Mouse (Mus musculus): Measurements from ENCODE around the gene Tmem176a. TPM values are rescaled to one million over a fixed set of nuclear protein-coding genes. Genes with fewer than 3 reads are reported as not detected.
"Not testable (repeated sequence)": the region's sequence is repeated elsewhere in the genome, so short reads cannot be mapped to it uniquely, and the experiment has no call there.

Gene Tmem176a
- polyA plus RNA-seq, 1 experiment from 2014 or later, result 59.6 TPM

DNA sequence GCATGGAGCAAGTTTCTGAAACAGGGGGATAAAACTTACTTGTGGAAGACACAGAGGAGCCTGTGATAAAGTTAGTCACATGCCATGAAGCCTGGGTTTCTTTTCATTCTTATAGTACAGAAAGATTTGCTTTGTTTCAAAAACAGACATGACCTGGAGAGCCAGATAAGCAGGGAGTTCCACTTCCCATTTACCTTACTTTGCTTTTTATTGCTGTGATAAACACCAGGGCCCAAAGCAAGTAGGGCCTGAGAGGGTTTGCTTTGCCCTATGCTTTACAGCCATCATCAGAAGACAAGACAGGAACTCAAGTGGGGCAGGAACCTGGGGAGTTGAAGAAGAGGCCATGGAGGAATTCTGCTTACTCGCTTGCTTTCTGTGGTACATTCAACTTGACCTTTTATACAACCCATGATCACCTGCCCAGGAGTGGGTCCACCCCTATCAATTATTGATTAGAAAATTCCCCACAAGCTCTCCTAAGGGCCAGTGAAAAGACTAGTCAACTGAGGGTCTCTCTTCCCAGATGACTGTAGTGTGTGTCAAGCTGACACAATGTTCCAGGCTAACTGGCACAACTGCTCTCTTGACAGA, 24.5 kb downstream of the Tmem176a start:
- Histone ChIP-seq H3K27me3 (no peaks in the 10 kb centered on the region), H3K4me1 (replicated peaks) (peaks cover 7% of the 10 kb centered on the region), H3K27ac (no peak overlapping the region), H3K4me3 (no peak overlapping the region), H3K4me2 (no peak overlapping the region), H3K9ac (no peak overlapping the region), H3K9me3 (replicated peaks) (no peaks in the 10 kb centered on the region), H3K36me3 (no peaks in the 10 kb centered on the region)
- ATAC-seq (replicated peaks; ENCODE audit: insufficient number of reproducible peaks, insufficient read depth, low FRiP score, low read depth), result no peak
- 92% methylated on average over 1 of the region's 1 CpGs for WGBS

DNA sequence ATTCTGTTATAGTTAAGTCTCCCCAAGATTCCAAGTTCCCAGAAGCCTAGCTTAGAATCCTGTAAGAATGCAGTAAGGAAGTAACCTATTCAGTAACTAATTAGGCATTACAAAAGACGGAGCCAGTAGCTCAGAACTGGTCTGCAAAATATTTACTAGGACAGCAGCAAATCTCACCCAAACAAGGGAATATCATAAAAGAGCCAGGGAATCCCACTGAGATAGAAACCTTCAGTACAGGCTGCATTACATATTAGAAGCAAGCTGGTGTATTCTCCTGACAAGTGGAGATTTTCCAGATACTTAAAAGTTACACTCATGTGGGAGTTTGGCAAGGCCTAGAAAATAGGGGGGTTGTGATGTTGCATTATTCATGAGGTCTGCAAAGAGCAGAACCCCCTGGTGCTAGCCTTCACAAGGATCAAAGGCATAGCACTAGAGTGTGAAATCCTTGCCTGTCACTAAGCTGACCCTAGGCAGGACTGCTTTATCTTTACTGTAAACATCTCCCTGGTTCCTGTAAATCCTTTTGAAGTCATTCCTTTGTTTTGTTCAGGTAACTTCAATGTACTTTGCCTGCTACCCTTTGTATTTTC, 25.7 kb downstream of the Tmem176a start:
- H3K4me3 ChIP-seq; H3K36me3 ChIP-seq; H3K27me3 ChIP-seq; H3K4me2 ChIP-seq; H3K4me1 ChIP-seq (replicated peaks); ATAC-seq (replicated peaks; ENCODE audit: insufficient number of reproducible peaks, insufficient read depth, low FRiP score, low read depth); H3K9me3 ChIP-seq (replicated peaks); H3K27ac ChIP-seq; H3K9ac ChIP-seq: not testable (repeated sequence)
- WGBS, result 55% methylated on average over 1 of the region's 1 CpGs

DNA sequence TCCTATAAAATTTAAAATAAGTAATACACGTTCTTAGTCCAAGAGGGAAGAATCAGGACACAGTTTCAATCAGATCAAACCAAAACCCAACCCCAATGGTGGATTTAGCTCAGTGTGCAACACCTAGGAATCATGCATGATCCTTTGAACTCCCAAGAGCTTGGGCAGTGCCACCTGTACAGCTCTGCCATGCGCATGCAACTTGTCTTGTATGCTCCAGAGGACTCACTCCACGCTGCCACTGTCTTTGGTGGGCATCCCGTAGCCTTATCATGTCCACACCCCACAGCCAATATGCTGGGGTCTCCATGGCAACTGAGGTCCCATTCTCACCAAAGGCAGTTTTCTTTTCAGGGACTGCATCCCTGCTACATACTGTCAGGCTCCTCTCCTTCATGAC, 26.4 kb downstream of the Tmem176a start:
- no peak overlapping the region for H3K9ac ChIP-seq
- H3K4me2 ChIP-seq, result no peak overlapping the region
- no peaks in the 10 kb centered on the region for H3K36me3 ChIP-seq
- ATAC-seq (replicated peaks; ENCODE audit: insufficient number of reproducible peaks, insufficient read depth, low FRiP score, low read depth), result no peak
- no peak overlapping the region for H3K4me3 ChIP-seq
- H3K27ac ChIP-seq, result no peak overlapping the region
- H3K27me3 ChIP-seq, result no peaks in the 10 kb centered on the region
- WGBS, result 68% methylated on average over 4 of the region's 4 CpGs
- H3K4me1 ChIP-seq (replicated peaks), result no peaks in the 10 kb centered on the region; the same call in 1 of the 2 replicates
- H3K9me3 ChIP-seq (replicated peaks), result no peaks in the 10 kb centered on the region

DNA sequence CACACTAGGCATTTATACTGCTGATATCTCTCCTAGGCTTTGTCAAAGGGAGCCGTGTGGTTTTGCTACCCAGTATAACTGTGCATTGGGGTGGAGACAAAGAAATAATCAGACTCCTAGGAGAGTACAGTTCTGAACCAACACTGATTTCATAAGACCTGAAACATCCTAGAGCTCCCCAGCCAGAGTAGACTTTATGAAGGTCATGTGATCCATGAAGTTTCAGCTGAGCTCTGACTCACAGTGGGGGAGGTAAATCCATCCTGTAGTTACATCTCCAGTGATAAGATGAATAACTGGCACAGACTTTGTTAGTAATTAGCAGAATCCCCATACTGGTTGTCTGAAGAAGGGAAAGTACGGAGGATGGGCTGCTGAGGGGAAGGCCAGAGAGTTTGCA, 29.1 kb downstream of the Tmem176a start:
- no peak overlapping the region for H3K4me2 ChIP-seq
- no peaks in the 10 kb centered on the region for H3K36me3 ChIP-seq
- no peaks in the 10 kb centered on the region for H3K27me3 ChIP-seq
- H3K4me3 ChIP-seq, result no peak overlapping the region
- H3K4me1 ChIP-seq (replicated peaks), result no peaks in the 10 kb centered on the region
- no peaks in the 10 kb centered on the region for H3K9me3 ChIP-seq (replicated peaks)
- 58% methylated on average over 2 of the region's 2 CpGs for WGBS
- no peak for ATAC-seq (replicated peaks; ENCODE audit: insufficient number of reproducible peaks, insufficient read depth, low FRiP score, low read depth)
- no peak overlapping the region for H3K9ac ChIP-seq
- H3K27ac ChIP-seq, result no peak overlapping the region

DNA sequence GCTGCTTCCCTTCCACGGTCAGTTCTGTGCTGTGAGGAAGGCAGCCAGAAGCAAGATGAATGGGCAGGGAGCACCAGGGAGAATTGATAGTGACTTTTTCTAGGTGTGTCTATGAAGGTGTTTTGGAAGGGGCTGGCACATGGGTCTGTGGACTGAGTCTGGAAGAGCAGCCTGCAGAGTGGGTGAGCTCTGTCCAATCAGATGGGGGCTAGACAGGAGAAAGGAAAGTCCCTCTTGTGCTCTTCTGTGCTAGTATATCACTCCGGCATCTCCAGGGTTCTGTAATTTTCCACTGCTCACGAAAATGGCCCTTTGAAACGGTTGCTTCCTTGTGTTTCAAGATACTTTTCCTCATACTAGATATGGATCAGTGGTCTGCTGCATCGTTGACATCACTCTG, 31.9 kb downstream of the Tmem176a start, which contains the start of gene Aoc1:
TSS of gene Aoc1 (plus strand) at position 301 of the 400 bp plus-strand sequence.
- Histone ChIP-seq H3K4me3 (no peak within 1 kb of the TSS), H3K9me3 (replicated peaks) (no peaks in the 10 kb centered on the region), H3K4me2 (no peak within 1 kb of the TSS), H3K4me1 (replicated peaks) (no peaks in the 10 kb centered on the region), H3K36me3 (no peaks in the 10 kb centered on the region), H3K27me3 (no peaks in the 10 kb centered on the region), H3K27ac (no peak within 1 kb of the TSS), H3K9ac (no peak within 1 kb of the TSS)
- ATAC-seq (replicated peaks; ENCODE audit: insufficient number of reproducible peaks, insufficient read depth, low FRiP score, low read depth), result no peak
- 72% methylated on average over 5 of the region's 5 CpGs for WGBS

DNA sequence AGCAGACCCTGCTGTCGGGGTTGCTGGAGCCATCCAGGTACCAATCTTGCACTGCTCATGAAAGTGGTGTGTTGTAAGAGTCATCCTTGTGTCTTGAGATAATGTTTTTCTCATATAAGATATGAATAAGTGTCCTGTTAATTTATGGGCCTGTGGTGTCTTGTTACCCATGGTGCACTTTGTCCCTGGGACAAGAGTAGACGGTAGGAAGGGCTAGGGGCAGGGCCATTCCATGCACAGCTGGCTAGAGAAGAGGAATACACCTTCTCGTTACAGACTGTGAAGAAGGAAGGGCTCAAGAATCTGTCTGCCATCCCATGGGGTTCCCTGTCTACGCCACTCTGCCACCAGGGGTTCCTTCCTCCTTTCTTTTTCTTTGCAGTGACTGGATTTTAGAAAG, 33.9 kb downstream of the Tmem176a start:
- Histone ChIP-seq H3K4me2 (no peak overlapping the region), H3K4me3 (no peak overlapping the region), H3K9ac (no peak overlapping the region), H3K27me3 (no peaks in the 10 kb centered on the region), H3K4me1 (replicated peaks) (no peaks in the 10 kb centered on the region), H3K27ac (no peak overlapping the region), H3K36me3 (no peaks in the 10 kb centered on the region), H3K9me3 (replicated peaks) (no peaks in the 10 kb centered on the region)
- WGBS, result 73% methylated on average over 4 of the region's 4 CpGs
- ATAC-seq (replicated peaks; ENCODE audit: insufficient number of reproducible peaks, insufficient read depth, low FRiP score, low read depth), result no peak

DNA sequence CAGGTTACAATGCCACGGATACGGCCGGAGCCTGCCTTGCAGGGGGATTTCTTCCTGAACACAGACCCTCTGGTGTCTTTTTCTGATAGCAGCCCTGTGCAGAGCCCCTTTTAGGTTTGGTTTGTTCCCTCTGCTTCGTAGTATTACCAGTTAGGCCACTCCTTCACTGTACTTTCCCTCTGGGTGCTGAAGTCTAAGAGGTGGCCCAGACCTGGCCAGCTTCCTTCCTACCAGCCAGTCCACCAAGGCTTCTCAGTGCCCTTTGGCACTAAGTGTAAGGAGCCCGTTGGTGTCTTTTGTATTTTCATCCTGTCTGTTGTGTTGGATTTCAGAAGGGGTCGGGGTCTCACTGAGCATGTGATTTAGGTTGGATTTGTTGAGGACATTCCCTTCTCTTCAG, 34.8 kb downstream of the Tmem176a start:
- no peak for ATAC-seq (replicated peaks; ENCODE audit: insufficient number of reproducible peaks, insufficient read depth, low FRiP score, low read depth)
- H3K4me1 ChIP-seq (replicated peaks), result no peaks in the 10 kb centered on the region
- WGBS, result 77% methylated on average over 6 of the region's 6 CpGs
- no peak overlapping the region for H3K27ac ChIP-seq
- H3K27me3 ChIP-seq, result no peaks in the 10 kb centered on the region
- no peak overlapping the region for H3K4me3 ChIP-seq
- no peaks in the 10 kb centered on the region for H3K36me3 ChIP-seq
- H3K9ac ChIP-seq, result no peak overlapping the region
- H3K9me3 ChIP-seq (replicated peaks), result no peaks in the 10 kb centered on the region
- no peak overlapping the region for H3K4me2 ChIP-seq

DNA sequence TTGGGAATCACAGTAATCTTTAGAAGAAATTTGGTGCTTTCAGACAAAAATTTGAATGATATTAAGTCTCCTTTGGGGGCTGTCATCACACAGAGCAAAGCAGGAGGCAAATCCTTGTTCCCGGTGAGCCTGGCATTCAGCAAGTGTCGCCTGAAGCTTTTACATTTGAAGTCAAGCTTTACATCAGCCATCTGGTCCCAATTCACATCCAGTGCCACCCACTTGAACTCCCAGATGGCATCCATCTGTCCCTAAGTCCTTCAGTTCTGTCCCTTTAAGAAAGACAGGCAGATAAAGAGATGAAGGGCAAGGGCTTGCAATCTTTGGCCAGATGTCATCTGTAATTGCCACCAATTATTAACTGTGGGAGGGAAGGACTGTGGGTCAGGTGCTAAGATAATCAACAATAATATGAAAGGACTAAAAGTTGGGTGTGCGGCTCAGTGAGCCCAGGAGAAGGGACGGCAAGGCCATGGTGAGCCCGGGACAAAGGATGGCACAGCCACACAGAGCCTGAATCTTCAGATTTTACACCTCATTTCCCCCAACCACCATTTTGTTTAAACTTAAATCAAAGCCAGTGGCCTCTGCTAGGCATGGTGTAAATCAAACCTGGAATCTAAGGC, 35.9 kb downstream of the Tmem176a start:
- no peak overlapping the region for H3K4me2 ChIP-seq
- no peaks in the 10 kb centered on the region for H3K27me3 ChIP-seq
- H3K9ac ChIP-seq, result no peak overlapping the region
- no peaks in the 10 kb centered on the region for H3K9me3 ChIP-seq (replicated peaks)
- H3K4me1 ChIP-seq (replicated peaks), result no peaks in the 10 kb centered on the region
- 77% methylated on average over 5 of the region's 5 CpGs for WGBS
- ATAC-seq (replicated peaks; ENCODE audit: insufficient number of reproducible peaks, insufficient read depth, low FRiP score, low read depth), result no peak
- H3K27ac ChIP-seq, result no peak overlapping the region
- H3K4me3 ChIP-seq, result no peak overlapping the region
- H3K36me3 ChIP-seq, result no peaks in the 10 kb centered on the region

DNA sequence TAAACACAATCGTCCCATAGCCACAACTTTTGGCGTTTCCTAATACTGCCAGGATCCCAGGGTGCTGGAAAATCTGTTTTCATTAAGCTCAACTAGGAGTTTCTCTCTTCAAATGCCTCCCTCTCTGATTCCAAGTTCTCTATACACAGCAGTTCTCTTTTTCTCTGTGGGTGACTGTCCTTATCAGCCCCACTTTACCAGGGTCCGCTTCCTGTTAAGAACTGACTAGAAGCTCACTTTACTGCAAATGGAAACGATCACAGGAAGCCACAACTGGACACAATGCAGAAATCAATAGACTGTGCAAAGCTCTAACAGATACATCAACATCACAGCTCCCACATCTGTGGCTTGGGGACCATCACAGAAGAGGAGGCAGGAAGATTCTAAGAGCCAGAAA, 53.5 kb downstream of the Tmem176a start:
- H3K9me3 ChIP-seq (replicated peaks), result no peaks in the 10 kb centered on the region
- no peak overlapping the region for H3K4me2 ChIP-seq
- H3K4me3 ChIP-seq, result no peak overlapping the region
- H3K27me3 ChIP-seq, result no peaks in the 10 kb centered on the region
- WGBS, result 48% methylated on average over 4 of the region's 4 CpGs
- H3K9ac ChIP-seq, result no peak overlapping the region
- no peaks in the 10 kb centered on the region for H3K4me1 ChIP-seq (replicated peaks)
- no peak overlapping the region for H3K27ac ChIP-seq
- no peak for ATAC-seq (replicated peaks; ENCODE audit: insufficient number of reproducible peaks, insufficient read depth, low FRiP score, low read depth)
- H3K36me3 ChIP-seq, result no peaks in the 10 kb centered on the region

DNA sequence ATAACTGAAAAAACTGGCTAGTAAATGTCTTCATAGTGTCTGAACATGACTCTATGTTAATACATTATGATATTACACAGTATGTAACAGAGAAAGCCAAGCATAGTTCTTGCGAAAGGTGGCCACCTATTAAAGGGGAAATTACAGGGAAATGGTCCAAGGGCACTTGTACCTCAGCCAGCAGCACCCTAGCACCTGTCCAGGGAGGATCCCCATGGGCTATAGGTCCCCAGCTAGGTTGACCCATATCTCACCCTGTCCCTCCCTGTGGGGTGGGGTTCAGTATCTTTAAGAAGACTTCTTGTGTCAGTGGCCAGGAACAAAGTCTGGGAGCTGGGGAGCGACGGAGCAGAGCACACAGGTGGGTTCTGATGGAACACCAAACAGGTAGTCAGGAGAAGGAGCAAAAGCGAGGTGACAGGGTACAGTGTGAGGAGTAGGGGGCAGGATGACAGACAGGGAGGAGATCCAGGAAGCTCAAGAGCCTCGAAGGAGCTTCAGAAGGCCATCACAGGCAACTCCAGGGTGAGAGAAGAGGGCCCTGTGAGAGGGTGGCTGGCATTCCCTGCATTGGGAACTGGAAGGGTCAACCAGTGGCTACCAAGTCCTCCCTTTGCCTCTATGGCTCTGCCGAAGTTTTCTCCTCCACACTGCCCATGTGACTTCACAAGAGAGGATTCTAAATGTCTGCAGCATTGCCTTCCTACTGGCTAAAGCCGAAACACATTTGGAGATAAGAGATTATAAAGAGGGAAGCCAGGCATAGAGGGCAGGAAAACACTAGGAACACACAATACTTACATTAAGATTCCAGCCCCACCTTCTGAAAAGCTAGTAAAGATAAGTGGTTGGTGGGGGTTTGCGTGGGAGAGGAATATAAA, 54.5 kb downstream of the Tmem176a start:
- no peaks in the 10 kb centered on the region for H3K36me3 ChIP-seq
- no peak for ATAC-seq (replicated peaks; ENCODE audit: insufficient number of reproducible peaks, insufficient read depth, low FRiP score, low read depth)
- H3K27ac ChIP-seq, result no peak overlapping the region
- 71% methylated on average over 8 of the region's 8 CpGs for WGBS
- no peaks in the 10 kb centered on the region for H3K9me3 ChIP-seq (replicated peaks)
- no peak overlapping the region for H3K4me3 ChIP-seq
- no peaks in the 10 kb centered on the region for H3K27me3 ChIP-seq
- no peak overlapping the region for H3K9ac ChIP-seq
- H3K4me2 ChIP-seq, result no peak overlapping the region
- no peaks in the 10 kb centered on the region for H3K4me1 ChIP-seq (replicated peaks)

DNA sequence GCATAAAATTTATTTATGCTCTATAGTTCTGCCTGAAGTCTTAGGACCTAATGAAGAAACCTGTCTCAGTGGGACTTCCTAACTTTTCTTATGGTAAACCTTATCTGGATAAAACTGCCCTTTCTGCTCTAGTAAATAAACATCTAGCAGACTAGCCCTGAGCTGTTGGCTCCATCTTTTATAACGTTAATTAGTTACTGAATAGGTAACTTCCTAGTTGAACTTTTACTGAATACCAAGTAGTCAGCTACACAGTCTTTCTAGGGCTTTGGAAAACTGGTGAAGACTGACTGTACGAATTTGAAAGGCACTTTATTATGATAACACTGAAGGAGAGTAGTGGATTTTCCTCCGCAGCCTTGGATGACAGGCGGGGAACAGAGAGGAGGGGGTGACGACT, 55.2 kb downstream of the Tmem176a start:
- H3K4me3 ChIP-seq, result no peak overlapping the region
- ATAC-seq (replicated peaks; ENCODE audit: insufficient number of reproducible peaks, insufficient read depth, low FRiP score, low read depth), result no peak
- no peak overlapping the region for H3K27ac ChIP-seq
- no peak overlapping the region for H3K4me2 ChIP-seq
- H3K9me3 ChIP-seq (replicated peaks), result no peaks in the 10 kb centered on the region
- no peak overlapping the region for H3K9ac ChIP-seq
- no peaks in the 10 kb centered on the region for H3K4me1 ChIP-seq (replicated peaks)
- no peaks in the 10 kb centered on the region for H3K36me3 ChIP-seq
- 77% methylated on average over 5 of the region's 5 CpGs for WGBS
- no peaks in the 10 kb centered on the region for H3K27me3 ChIP-seq
